Mouse (Mus musculus) CH12.LX (cell line): ENCODE measurements at regions not wholly inside any gene's neighbourhood (a gene's known extent, or its start where the extent isn't known, plus 50 kb on each side); places are given as distances from the start of the nearest gene placed in this dataset.

Experiments
- DNase-seq: peaks from one replicate; pipeline ENCODE4 v3.0.0-alpha.2; 2013; ENCODE audit errors: extremely low read depth
- H3K27ac ChIP-seq: 2 replicates; pipeline ENCODE4 v1.5.1; 2012; ENCODE audit warnings: low read depth, mild to moderate bottlenecking, control low read depth, moderate library complexity; ENCODE audit not compliant: insufficient read depth
- H3K27me3 ChIP-seq: replicated peaks from 2 replicates; pipeline ENCODE3; 2012; ENCODE audit warnings: inconsistent platforms
- H3K36me3 ChIP-seq, 2 experiments: replicated peaks in 1 of 2; 2 replicates each; pipeline versions ENCODE3 to v1.6.1; 2012; ENCODE audit warnings: inconsistent platforms in 1 of 2, low read length in 1 of 2, mild to moderate bottlenecking in 1 of 2, mixed read lengths in 1 of 2, moderate library complexity in 1 of 2; ENCODE audit not compliant: control insufficient read depth in 1 of 2, insufficient read depth in 1 of 2
- H3K4me1 ChIP-seq, 2 experiments: 2 replicates each; pipeline ENCODE4 v1.6.1; 2012; ENCODE audit warnings: inconsistent platforms in 1 of 2, moderate library complexity in 1 of 2; ENCODE audit not compliant: insufficient read depth in 2 of 2, control insufficient read depth in 1 of 2
- H3K4me2 ChIP-seq: 2 replicates; pipeline ENCODE4 v1.6.1; 2012; ENCODE audit warnings: low read depth, mild to moderate bottlenecking, control low read depth; ENCODE audit not compliant: poor library complexity, insufficient read depth, severe bottlenecking
- H3K4me3 ChIP-seq, 3 experiments: fragments of 150-350 bp in 1 of 3; sonication (generic) in 1 of 3; replicated peaks in 1 of 3; 2 replicates each; pipeline versions ENCODE3 to v1.5.1; 2011 to 2012; ENCODE audit warnings: low read depth in 2 of 3, low read length in 2 of 3, mild to moderate bottlenecking in 2 of 3, moderate library complexity in 2 of 3, control low read depth in 1 of 3, improper control_type of control experiment in 1 of 3, inconsistent platforms in 1 of 3, mixed read lengths in 1 of 3; ENCODE audit not compliant: poor library complexity in 1 of 3
- H3K79me2 ChIP-seq: replicated peaks from 2 replicates; pipeline ENCODE4 v1.6.1; 2012; ENCODE audit warnings: mild to moderate bottlenecking, moderate library complexity; ENCODE audit not compliant: control insufficient read depth, poor library complexity, insufficient read depth, severe bottlenecking; ENCODE audit errors: extremely low read depth
- H3K9ac ChIP-seq: 2 replicates; pipeline ENCODE4 v1.6.1; 2012; ENCODE audit warnings: low read depth, mild to moderate bottlenecking, control low read depth, moderate library complexity; ENCODE audit not compliant: insufficient read depth
- H3K9me3 ChIP-seq: replicated peaks from 2 replicates; pipeline ENCODE3; 2012; ENCODE audit warnings: low read length, inconsistent platforms, mixed read lengths
- BHLHE40 ChIP-seq: IDR thresholded peaks from 2 replicates; pipeline ENCODE4 v1.6.1; 2011; ENCODE audit warnings: mild to moderate bottlenecking, low read depth, low read length, improper control_type of control experiment
- CHD1 ChIP-seq: IDR thresholded peaks from 2 replicates; pipeline ENCODE4 v1.6.1; 2012; ENCODE audit warnings: low read depth, low read length, improper control_type of control experiment, inconsistent platforms
- CHD2 ChIP-seq: IDR thresholded peaks from 2 replicates; pipeline ENCODE4 v1.6.1; 2011; ENCODE audit warnings: low read length, improper control_type of control experiment
- ELF1 ChIP-seq: IDR thresholded peaks from 2 replicates; pipeline ENCODE4 v1.6.1; 2014; ENCODE audit warnings: low read depth, mild to moderate bottlenecking, inconsistent platforms, low read length, improper control_type of control experiment
- GABPA ChIP-seq: IDR thresholded peaks from 2 replicates; pipeline ENCODE4 v1.6.1; 2012; ENCODE audit warnings: low read depth, low read length, improper control_type of control experiment, inconsistent platforms; ENCODE audit not compliant: insufficient replicate concordance
- IRF4 ChIP-seq: IDR thresholded peaks from 2 replicates; pipeline ENCODE4 v1.6.1; 2014; ENCODE audit warnings: low read depth, mild to moderate bottlenecking, inconsistent platforms, low read length, improper control_type of control experiment
- JUN ChIP-seq: IDR thresholded peaks from 2 replicates; pipeline ENCODE4 v1.6.1; 2011; ENCODE audit warnings: low read depth, mild to moderate bottlenecking, low read length, improper control_type of control experiment, moderate library complexity; ENCODE audit not compliant: insufficient read depth
- JUND ChIP-seq: conservative IDR thresholded peaks from 2 replicates; pipeline ENCODE4 v1.6.1; 2011; ENCODE audit warnings: low read depth, low read length, improper control_type of control experiment
- MAZ ChIP-seq: IDR thresholded peaks from 2 replicates; pipeline ENCODE4 v1.6.1; 2012; ENCODE audit warnings: low read depth, mild to moderate bottlenecking, inconsistent platforms, low read length, improper control_type of control experiment, moderate library complexity
- MXI1 ChIP-seq: IDR thresholded peaks from 2 replicates; pipeline ENCODE4 v1.6.1; 2011; ENCODE audit warnings: mild to moderate bottlenecking, low read depth, low read length, improper control_type of control experiment
- NELFE ChIP-seq: IDR thresholded peaks from 2 replicates; pipeline ENCODE4 v1.6.1; 2011; ENCODE audit warnings: low read depth, low read length, improper control_type of control experiment
- NRF1 ChIP-seq: IDR thresholded peaks from 2 replicates; pipeline ENCODE4 v1.6.1; 2014; ENCODE audit warnings: low read depth, mild to moderate bottlenecking, inconsistent platforms, low read length, improper control_type of control experiment, moderate library complexity
- POLR2AphosphoS2 ChIP-seq: IDR thresholded peaks from 2 replicates; pipeline ENCODE4 v1.6.1; 2011; ENCODE audit warnings: low read depth, low read length, improper control_type of control experiment
- RAD21 ChIP-seq: IDR thresholded peaks from 2 replicates; pipeline ENCODE4 v1.6.1; 2011; ENCODE audit warnings: low read depth, mild to moderate bottlenecking, low read length, improper control_type of control experiment, moderate library complexity
- SIN3A ChIP-seq: IDR thresholded peaks from 2 replicates; pipeline ENCODE4 v1.6.1; 2012; ENCODE audit warnings: low read length, improper control_type of control experiment, inconsistent platforms
- SMC3 ChIP-seq: IDR thresholded peaks from 2 replicates; pipeline ENCODE4 v1.6.1; 2011; ENCODE audit warnings: low read depth, low read length, improper control_type of control experiment
- TBP ChIP-seq: conservative IDR thresholded peaks from 2 replicates; pipeline ENCODE4 v1.6.1; 2011; ENCODE audit warnings: low read depth, low read length, improper control_type of control experiment
- USF2 ChIP-seq: conservative IDR thresholded peaks from 2 replicates; pipeline ENCODE4 v1.6.1; 2011; ENCODE audit warnings: low read depth, low read length, improper control_type of control experiment
- ZC3H11A ChIP-seq: IDR thresholded peaks from 2 replicates; pipeline ENCODE4 v1.6.1; 2012; ENCODE audit warnings: low read depth, mild to moderate bottlenecking, inconsistent platforms, low read length, improper control_type of control experiment
- ZKSCAN1 ChIP-seq: IDR thresholded peaks from 2 replicates; pipeline ENCODE4 v1.6.1; 2012; ENCODE audit warnings: low read depth, inconsistent platforms, low read length, improper control_type of control experiment, borderline replicate concordance
- dilution Hi-C: fragments of 300-500 bp; cut with MboI; formaldehyde crosslinking; loops from 2 replicates; pipeline ENCODE4 v1.14.3; 2020; ENCODE audit warnings: low sequenced_read_pairs; ENCODE audit not compliant: extremely low pct_unique_long_range_greater_than_20kb, extremely low pct_ligation_motif_present
- in situ Hi-C: fragments of 300-500 bp; cut with MboI; formaldehyde crosslinking; loops from 3 replicates; pipeline ENCODE4 v1.14.3; 2019; ENCODE audit warnings: low sequenced_read_pairs, low pct_ligation_motif_present, low pct_unique_long_range_greater_than_20kb, mixed read lengths

DNA sequence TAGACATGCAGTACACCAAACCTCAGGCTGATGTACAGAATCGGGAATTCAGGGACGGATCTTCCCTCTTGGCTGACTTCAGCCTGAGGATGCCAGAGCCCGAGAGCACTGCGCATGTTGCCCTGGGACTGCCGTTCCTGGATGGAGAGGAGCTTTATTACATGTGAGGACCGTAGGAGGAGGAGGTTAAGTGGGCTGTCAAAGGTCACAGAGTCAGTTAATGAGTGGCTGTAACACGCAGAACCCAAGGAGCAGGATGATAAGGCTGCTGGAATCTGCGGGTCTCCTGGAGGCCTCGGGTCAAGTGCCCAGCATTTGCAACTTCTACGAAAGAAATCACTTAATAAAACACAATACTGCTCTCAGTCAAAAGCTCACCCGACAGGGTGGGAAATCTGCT is 197.3 kb downstream of the Fam169b start:
- Histone ChIP-seq H3K36me3 (no peaks in the 10 kb centered on the region), H3K4me2 (no peak overlapping the region), H3K4me1 (no peaks in the 10 kb centered on the region), H3K9ac (no peak overlapping the region), H3K27me3 (peaks cover 55% of the 10 kb centered on the region), H3K9me3 (no peaks in the 10 kb centered on the region), H3K27ac (no peak overlapping the region), H3K4me3 (no peak overlapping the region), H3K79me2 (no peaks in the 10 kb centered on the region)
- TF ChIP-seq TBP (no peak), USF2 (no peak), CHD2 (no peak), ZKSCAN1 (no peak), ELF1 (no peak), JUND (no peak), BHLHE40 (no peak), IRF4 (no peak), POLR2AphosphoS2 (no peak), RAD21 (no peak), JUN (no peak), MAZ (no peak), NELFE (no peak), MXI1 (no peak), CHD1 (no peak), SIN3A (no peak)
- in situ Hi-C loops (no loop called here), dilution Hi-C loops (no loop called here)
- no peak for DNase-seq

DNA sequence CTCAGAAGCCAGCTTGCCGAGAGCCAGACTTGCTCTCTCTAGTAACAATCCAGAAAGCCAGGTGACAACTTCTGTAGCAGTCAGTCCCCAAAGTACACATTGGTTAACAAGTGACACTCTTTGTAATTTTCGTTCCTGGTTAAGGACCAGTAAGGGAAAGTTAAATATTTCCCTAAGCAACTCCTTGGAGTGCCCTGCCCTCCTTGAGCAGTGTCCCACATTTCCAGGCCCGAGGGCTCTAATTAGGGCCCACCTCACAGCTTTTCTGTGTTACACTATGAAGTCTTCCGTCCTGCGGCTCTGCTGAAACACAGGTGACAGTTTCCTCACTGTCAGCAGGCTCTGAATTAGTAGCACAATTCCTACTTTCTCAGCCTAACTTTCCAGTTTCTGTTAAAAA is 194.9 kb downstream of the Fam169b start:
- H3K4me1 ChIP-seq = no peaks in the 10 kb centered on the region
- DNase-seq = no peak
- no peaks in the 10 kb centered on the region for H3K36me3 ChIP-seq
- no peaks in the 10 kb centered on the region for H3K79me2 ChIP-seq
- no peak overlapping the region for H3K9ac ChIP-seq
- peaks cover 65% of the 10 kb centered on the region for H3K27me3 ChIP-seq
- no peak overlapping the region for H3K4me2 ChIP-seq
- no peak overlapping the region for H3K27ac ChIP-seq
- TF ChIP-seq GABPA (no peak), POLR2AphosphoS2 (no peak), ZC3H11A (no peak), SMC3 (no peak), NRF1 (no peak)
- TF ChIP-seq, all 38 proteins: peak for 0
- H3K4me3 ChIP-seq = no peak overlapping the region
- in situ Hi-C loops (no loop called here), dilution Hi-C loops (no loop called here)
- H3K9me3 ChIP-seq = no peaks in the 10 kb centered on the region
